Mouse (Mus musculus): ENCODE results near the gene Col15a1. TPM values are rescaled to one million over a fixed set of nuclear protein-coding genes. Genes with fewer than 3 reads are reported as not detected.

The Col15a1 gene
- total RNA-seq, 2 experiments from 2014 or later = 132 to 168 TPM

DNA sequence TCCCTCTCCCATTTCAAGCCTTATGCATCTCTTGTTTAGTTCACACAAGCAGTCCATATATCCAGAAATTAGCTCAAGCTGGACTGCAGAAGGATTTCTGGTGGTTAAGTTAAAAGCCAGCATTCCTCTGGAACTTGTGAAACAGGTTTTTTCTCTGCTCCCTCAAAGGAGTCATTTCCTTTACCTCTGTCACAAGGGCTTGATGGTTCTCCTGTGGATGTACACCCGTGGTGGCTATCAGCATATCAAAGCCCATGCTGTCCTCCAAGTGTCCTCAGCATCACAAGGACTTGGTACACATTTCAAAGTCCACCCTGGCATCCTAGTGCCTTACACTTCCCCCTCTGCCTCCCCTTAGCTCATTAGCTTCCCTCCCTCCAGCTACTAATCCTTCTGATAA, 121.3 kb downstream of the Col15a1 start:
- no peak for DNase-seq (ENCODE audit: low spot score)
- intact Hi-C loops (cut with DNase I) = no loop called here

DNA sequence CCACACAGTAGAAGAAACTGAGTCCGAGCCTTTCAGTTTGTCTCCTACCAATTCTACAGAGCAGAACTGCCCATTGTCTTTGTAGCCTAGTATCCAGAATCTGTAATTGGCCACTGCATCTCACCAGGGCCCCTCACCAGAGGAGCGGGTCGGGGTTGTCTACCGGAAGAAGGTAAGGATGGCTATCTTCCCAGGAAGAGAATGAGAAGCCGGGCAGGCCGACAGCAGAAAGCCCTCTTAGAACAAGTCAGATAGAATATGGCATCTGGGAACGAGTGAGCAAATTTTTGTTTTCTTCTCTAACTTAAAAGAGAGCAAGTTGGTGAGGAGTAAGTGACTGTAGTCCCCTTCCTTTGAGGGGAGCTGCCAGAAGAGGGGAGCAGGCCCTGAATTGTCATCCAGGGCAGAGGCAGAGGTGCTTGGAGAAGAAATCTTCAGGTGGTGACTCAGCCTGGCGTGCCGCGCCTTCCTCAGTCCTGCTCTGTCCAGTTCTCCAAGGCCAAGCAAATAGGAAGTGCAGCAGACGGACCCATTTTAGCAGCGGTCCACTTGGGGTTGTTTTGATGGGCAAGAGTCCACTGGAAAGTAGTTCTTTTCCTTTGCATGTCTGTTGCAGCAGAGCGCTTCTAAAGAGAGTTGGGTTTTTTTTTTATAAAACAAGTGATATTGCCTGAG, 122.6 kb downstream of the Col15a1 start:
- intact Hi-C loops (cut with DNase I) = no loop called here
- no peak for DNase-seq (ENCODE audit: low spot score)

DNA sequence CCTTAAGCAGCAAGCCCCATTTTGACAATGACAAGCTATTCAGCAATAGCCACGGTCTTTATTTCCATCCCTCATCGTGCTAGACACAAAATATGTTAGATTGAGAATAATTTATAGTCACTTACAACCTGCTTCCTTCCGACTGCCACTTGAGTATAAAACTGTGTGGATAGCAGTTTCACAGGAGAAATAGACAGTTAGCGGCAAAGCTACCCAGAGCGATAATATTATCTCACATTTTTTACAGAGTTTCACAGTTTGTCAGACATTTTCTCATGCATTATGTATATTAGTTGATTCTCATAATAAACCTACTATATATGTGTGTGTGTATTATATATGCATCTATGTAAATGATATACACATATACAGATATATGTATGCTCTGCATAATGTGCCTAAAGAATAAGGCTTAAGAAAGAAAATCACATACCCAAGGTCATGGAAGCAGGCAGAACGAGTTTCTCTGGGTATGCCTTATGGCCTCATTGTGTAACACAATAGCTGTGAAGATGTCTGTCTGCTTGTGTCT, 124.9 kb downstream of the Col15a1 start:
- intact Hi-C loops (cut with DNase I) = no loop called here
- DNase-seq (ENCODE audit: low spot score) = no peak

DNA sequence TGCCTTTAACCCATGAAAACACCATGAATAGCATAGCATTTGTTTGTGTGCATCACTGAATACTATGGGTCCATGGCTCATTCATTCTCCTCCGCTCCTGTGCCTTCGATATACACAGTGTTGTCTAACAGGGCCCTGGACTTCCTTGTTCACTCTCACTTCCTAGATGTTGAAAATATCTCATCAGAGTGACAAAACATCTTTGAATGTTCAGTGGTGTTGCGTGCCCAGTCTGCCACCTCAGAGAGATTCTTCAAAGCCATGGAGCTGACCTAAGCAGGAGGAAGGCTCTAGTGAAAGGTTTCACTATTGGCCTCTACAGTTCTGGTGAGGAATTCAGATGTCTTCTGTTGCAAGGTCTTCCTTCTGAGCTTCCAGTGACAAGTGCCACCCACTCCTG, 125.6 kb downstream of the Col15a1 start:
- intact Hi-C loops (cut with DNase I) = no loop called here
- no peak for DNase-seq (ENCODE audit: low spot score)

DNA sequence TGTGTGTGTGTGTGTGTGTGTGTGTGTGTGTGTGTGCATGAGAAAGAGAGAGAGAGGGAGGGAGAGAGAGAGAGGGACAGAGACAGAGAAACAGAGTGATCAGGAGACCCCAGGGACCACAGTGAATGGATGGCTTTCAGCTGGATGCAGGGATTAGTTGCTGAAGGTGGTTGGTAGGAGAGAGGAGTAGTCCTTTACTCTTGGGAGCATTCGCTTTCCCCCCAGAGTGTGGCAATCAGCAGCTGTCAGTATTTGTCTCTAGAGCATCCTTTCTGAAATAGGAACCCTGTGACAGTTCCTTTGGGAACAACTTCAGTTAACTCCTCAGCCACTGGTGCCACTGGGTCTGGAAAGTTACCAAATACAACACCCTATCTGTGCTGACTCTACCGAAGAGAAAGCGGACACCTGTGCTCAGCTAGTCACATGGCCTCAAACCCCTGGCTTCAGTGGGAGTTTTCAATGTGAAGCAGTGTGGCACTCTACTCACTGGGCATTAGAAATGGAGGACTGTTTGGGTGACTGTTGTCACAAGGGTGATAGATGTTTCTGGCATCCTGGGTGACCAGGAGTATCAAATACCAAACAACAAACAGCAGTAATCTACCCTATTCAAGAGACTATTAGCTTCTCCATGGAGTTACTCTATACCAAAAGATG, 129.1 kb downstream of the Col15a1 start:
- no peak for DNase-seq (ENCODE audit: low spot score)
- intact Hi-C loops (cut with DNase I) = no loop called here

DNA sequence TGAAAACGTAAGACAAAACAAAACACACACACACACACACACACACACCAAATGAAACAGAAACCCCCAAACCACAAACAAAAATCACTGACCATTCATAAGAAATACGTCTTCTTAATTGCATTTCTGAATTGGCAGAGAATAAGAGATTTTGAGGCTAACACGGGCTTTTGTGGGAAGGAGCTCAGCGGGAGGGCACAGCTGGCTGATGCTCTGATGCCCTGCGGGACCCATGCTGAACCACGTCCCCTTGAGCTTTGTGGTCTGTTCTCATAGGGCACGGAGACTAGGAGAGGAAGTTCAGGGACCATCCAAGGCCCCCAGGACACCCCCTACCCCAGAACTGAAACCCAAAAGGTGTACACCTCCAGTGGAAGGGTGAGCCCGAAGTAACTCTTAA, 134.7 kb downstream of the Col15a1 start:
- DNase-seq (ENCODE audit: low spot score) = no peak
- intact Hi-C loops (cut with DNase I) = no loop called here

DNA sequence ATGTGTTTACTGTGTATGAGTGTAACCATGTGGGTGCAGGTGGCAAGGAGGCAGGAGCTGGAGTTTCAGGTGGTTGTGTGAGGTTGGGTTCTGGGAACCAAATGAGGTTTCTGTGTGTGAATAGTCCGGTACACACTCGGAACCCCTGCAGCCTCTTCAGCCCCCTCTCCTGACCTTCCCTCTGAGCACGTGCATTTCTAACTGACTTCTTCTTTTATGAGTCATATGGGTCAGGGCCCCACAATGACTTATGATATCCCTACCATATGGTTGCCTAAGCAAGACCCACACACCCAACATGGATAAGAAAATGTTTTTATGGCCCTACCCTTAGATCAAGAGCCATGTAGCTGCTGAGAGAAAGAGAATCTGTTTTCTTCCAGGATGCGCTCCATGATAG, 139.1 kb downstream of the Col15a1 start:
- intact Hi-C loops (cut with DNase I) = no loop called here
- DNase-seq (ENCODE audit: low spot score) = no peak

DNA sequence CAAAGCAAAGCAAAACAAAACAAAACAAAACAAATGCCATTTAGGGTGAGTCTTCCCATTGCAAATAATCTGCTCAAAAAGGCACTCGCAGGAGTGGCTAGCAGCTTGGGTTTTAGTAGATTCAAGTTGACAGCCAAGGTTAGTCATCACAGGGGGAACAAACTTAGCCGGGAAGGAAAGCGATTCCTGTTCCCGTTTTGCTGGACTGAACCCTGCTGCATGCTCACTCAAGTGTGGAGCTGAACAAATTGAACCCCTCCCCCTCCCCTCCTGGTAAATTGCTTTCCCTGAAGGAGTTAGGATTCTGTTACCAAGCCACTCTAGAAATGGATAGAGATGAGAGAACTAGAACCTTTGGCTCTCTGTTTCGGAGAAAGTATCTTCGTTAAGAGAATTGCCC, 141.8 kb downstream of the Col15a1 start:
- intact Hi-C loops (cut with DNase I) = loop anchor here (5.0 to 10.0 kb wide), 3 partner anchors 53 to 775 kb away; partner anchors contain the start of genes Alg2, Sec61b and Stx17
- no peak for DNase-seq (ENCODE audit: low spot score)

DNA sequence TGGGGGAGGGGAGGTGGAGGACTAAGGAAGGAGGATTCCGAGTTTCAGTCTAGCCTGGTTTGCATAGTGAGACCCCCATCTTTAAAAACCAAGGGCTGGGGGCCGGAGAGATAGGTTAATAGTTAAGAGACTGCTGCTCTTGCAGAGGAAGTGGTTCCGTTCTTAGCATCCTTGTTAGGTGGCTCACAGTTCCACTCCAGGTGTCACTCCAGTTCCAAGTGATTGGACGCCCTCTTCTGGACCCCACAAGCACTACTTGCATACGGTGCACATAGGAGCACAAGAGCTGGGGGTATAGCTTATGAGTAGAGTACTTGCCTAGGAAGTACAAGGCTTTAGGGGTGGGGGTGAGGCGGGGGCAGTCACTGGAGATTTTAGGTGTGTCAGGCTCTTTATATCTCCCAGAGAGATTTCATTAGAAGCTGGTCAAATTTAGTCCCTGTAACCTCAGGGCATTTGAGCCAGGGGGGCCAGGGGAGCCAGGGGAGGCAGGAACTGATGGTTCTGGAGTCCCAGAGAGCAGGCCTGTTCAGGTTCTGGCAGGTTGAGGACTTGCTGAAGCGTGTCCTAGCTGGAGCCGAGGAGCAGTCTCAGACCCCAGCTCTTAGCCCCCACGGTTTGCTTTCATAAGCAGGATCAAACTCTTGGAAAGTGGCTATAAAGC, 143.6 kb downstream of the Col15a1 start:
- no peak for DNase-seq (ENCODE audit: low spot score)
- intact Hi-C loops (cut with DNase I) = loop anchor here (2.0 to 10.0 kb wide), 4 partner anchors 51 to 773 kb away; partner anchors contain the start of genes Alg2, Sec61b and Stx17

DNA sequence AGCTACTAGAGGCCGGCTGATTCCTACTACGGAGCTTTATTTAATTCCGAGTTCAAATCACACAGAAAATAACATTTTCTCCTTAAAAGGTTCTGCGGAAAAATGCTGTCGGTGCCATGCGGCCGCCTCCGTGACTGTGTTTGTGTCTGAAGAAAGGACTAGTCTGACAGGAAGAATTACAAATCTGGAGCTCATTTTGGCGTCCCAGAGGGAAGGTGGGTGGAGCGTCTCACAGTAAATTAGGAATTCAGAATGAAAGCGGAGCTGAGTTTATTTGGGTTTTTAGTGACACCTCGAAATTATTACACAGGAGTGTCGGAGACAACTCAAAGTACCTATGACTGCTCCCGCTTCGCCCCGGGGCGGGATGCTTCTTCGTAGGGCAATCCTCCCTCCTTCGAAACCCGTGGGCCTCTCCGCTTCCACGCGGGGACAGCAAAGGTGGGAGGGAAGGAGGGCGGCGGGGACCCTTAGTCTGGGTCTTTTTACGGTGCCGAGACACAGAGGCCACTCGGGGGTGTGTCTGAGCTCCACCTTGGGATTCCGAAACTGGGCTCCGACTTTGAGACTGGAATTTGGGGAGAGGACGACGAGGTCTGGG, 144.2 kb downstream of the Col15a1 start:
- DNase-seq (ENCODE audit: low spot score) = peak; percentile 53
- intact Hi-C loops (cut with DNase I) = loop anchor here (2.0 to 10.0 kb wide), 4 partner anchors 50 to 773 kb away; partner anchors contain the start of genes Alg2, Sec61b and Stx17

DNA sequence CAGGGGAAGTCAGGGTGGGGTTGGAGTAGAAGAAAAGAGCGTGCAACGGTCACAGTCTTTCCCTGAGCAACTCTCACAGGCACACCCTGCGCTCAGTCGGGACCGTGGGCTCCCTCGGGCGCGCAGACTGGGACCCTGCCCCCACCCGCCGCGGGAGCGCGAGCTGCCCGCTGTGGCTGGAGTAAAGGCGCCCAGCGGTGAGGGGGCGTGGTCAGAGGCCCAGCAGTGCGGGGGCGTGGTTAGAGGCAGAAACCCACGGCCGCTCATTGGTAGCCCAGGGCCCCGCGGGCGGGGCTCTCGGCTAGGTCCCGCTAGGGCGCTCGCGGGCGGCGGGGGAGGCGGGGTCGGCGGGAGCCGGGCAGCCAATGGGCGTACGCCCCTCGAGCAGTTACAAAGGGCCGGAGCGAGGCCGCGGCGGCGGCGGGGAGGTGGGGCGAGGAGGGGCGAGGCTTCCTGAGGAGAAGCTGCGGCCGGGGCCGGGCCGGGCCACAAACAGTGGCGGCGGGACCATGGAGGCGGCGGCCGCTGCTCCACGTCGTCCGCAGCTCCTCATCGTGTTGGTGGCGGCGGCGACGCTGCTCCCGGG, 144.9 kb downstream of the Col15a1 start, which contains the start of gene Tgfbr1:
Gene Tgfbr1 (plus strand): TSS at position 420 of the 586 bp plus-strand sequence.
- peak; percentile 98 for DNase-seq (ENCODE audit: low spot score)
- intact Hi-C loops (cut with DNase I) = loop anchor here (2.0 to 10.0 kb wide), 4 partner anchors 49 to 772 kb away; partner anchors contain the start of genes Alg2, Sec61b and Stx17

DNA sequence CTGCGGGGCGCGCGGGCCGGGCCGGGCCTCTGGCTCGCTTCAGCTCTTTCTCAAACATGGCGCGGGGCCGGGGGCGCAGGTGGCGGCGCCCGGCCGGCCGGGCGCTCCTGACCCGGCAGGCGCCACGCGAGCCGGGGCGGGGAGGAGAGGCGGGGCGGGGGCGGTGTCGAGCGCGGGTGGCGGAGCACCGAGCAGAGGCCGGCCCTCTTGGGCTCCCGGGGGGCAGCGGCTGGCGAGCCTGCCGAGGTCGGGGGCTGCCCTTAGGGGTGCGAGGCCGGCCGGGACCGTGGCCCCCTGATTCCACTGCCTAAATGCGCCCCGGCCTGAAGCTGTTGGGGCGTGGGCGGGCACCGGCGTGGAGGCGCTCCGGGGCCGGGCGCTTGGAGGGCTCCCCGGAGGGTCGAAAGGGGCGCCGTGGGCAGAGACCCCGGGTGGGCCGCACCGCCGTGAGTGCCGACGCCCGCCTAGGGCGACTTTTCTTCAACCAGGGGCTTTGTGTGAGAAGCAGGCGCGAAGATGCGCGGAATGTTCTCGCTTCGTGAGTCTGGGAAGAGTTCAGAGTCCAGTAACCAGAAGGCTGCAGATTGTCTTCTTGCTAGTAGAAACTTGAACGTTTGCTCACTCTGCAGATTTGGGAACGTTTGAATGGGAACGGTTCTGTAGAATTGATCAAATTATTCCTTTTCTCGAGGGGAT, 145.6 kb downstream of the Col15a1 start:
- intact Hi-C loops (cut with DNase I) = loop anchor here (2.0 to 10.0 kb wide), 4 partner anchors 49 to 771 kb away; partner anchors contain the start of genes Alg2, Sec61b and Stx17
- DNase-seq (ENCODE audit: low spot score) = no peak

DNA sequence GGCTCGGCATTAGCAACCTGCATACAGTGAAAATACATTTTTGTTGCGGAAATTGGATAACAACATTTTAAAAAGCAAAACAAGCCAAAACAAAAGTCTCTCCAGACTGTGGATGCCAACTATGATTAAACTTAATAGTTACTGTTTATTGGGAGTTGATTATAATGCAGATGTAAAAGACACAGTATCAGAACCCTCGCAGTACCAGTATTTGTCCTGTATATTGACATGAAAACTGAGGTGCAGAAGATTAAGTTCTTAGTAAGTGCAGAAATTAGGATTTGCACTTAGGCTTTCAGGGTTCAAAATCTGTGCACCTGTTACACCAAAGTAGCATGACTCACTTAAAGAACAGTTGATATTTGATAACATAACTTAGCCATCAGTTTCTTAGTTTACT, 146.3 kb downstream of the Col15a1 start:
- intact Hi-C loops (cut with DNase I) = loop anchor here (5.0 to 10.0 kb wide), 3 partner anchors 48 to 770 kb away; partner anchors contain the start of genes Alg2, Sec61b and Stx17
- no peak for DNase-seq (ENCODE audit: low spot score)

DNA sequence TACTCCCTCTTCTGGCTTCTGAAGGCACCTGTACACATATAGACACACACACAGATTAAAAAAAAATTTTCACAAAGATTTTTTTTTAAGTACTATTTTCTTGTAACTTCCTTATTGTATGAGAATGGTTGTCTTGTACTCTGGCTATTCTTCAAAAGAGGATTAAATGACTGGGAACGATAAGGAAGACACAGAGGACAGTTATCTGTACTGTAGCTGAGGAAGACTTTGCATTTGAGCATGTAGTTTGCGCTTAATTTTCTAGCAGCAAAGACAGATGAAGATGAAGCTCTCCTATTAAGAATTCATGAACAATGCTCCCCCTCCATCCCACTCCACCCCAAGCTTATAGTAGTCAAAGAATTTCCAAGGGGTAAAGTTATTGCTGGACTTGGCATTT, 154.7 kb downstream of the Col15a1 start:
- no peak for DNase-seq (ENCODE audit: low spot score)
- intact Hi-C loops (cut with DNase I) = no loop called here

Other genes with a start within 250 kb of the Col15a1 start
- gene Gabbr2, start 216.3 kb upstream of the Col15a1 start, total RNA-seq (2021) = under 1 TPM in 1 of 2 experiments, not detected in 1; 0.11 TPM
- 1 to 10 TPM; 3.5 to 3.6 TPM for gene Anks6, start 150.7 kb upstream of the Col15a1 start, total RNA-seq (2021)
- under 1 TPM; 0.18 to 0.39 TPM for gene Galnt12, start 116.3 kb upstream of the Col15a1 start, total RNA-seq (2021)
- 10 to 100 TPM; 14.3 to 15.8 TPM for gene Tgfbr1, start 145.1 kb downstream of the Col15a1 start, total RNA-seq (2021)

Measured in heart, postnatal 25 days (tissue).